Mouse (Mus musculus): ENCODE data around the gene Dnajc25. TPM values are rescaled to one million over a fixed set of nuclear protein-coding genes. Genes with fewer than 3 reads are reported as not detected.

Dnajc25 gene
- polyA plus RNA-seq, 1 experiment from 2014 or later: 7.9 TPM

- H3K9me3 ChIP-seq (ENCODE audit: control insufficient read depth, low read length): no peaks in the 10 kb centered on the region
- no peak for DNase-seq (ENCODE audit: low spot score)
- H3K4me3 ChIP-seq (ENCODE audit: low read depth, low read length): no peak overlapping the region
- WGBS: 88% methylated on average over 3 of the region's 3 CpGs
- no peak overlapping the region for H3K9ac ChIP-seq (ENCODE audit: low read length)
- no peak for ATAC-seq (ENCODE audit: insufficient read depth, low FRiP score, low TSS enrichment)
- H3K36me3 ChIP-seq (ENCODE audit: control insufficient read depth, insufficient read depth, low read length): no peaks in the 10 kb centered on the region
- H3K4me1 ChIP-seq (ENCODE audit: control insufficient read depth, insufficient read depth, low read length): no peaks in the 10 kb centered on the region
- no peak overlapping the region for H3K4me2 ChIP-seq (ENCODE audit: low read depth)
- no peaks in the 10 kb centered on the region for H3K27me3 ChIP-seq (ENCODE audit: control insufficient read depth, insufficient read depth, low read length)
- H3K27ac ChIP-seq (ENCODE audit: low read depth, low read length): no peak overlapping the region
Observed at GRCm38 (mm10) chr4:59037525-59037924, 42.7 kb downstream of the Dnajc25 start.

- no peak for DNase-seq (ENCODE audit: low spot score)
Observed at GRCm38 (mm10) chr4:59040397-59041287, 45.8 kb downstream of the Dnajc25 start.

GRCm38 (mm10) chr4:59043074-59043473, 48.2 kb downstream of the Dnajc25 start:
- Histone ChIP-seq H3K27me3 (ENCODE audit: control insufficient read depth, insufficient read depth, low read length) (no peaks in the 10 kb centered on the region), H3K27ac (ENCODE audit: low read depth, low read length) (no peak overlapping the region), H3K4me3 (ENCODE audit: low read depth, low read length) (no peak overlapping the region), H3K4me1 (ENCODE audit: control insufficient read depth, insufficient read depth, low read length) (no peaks in the 10 kb centered on the region), H3K9ac (ENCODE audit: low read length) (no peak overlapping the region), H3K4me2 (ENCODE audit: low read depth) (no peak overlapping the region), H3K9me3 (ENCODE audit: control insufficient read depth, low read length) (no peaks in the 10 kb centered on the region), H3K36me3 (ENCODE audit: control insufficient read depth, insufficient read depth, low read length) (no peaks in the 10 kb centered on the region)
- DNase-seq (ENCODE audit: low spot score): no peak
- ATAC-seq (ENCODE audit: insufficient read depth, low FRiP score, low TSS enrichment): no peak
- WGBS: 95% methylated on average over 5 of the region's 5 CpGs

More at GRCm38 (mm10) chr4:59040397-59041287, 45.8 kb downstream of the Dnajc25 start:
- Histone ChIP-seq H3K4me3 (ENCODE audit: low read depth, low read length) (no peak overlapping the region), H3K36me3 (ENCODE audit: control insufficient read depth, insufficient read depth, low read length) (no peaks in the 10 kb centered on the region), H3K4me1 (ENCODE audit: control insufficient read depth, insufficient read depth, low read length) (no peaks in the 10 kb centered on the region), H3K9ac (ENCODE audit: low read length) (no peak overlapping the region), H3K9me3 (ENCODE audit: control insufficient read depth, low read length) (no peaks in the 10 kb centered on the region), H3K4me2 (ENCODE audit: low read depth) (no peak overlapping the region), H3K27me3 (ENCODE audit: control insufficient read depth, insufficient read depth, low read length) (no peaks in the 10 kb centered on the region), H3K27ac (ENCODE audit: low read depth, low read length) (no peak overlapping the region)
- 89% methylated on average over 11 of the region's 11 CpGs for WGBS
- no peak for ATAC-seq (ENCODE audit: insufficient read depth, low FRiP score, low TSS enrichment)

- Histone ChIP-seq H3K9ac (ENCODE audit: low read length) (no peak overlapping the region), H3K36me3 (ENCODE audit: control insufficient read depth, insufficient read depth, low read length) (no peaks in the 10 kb centered on the region), H3K4me1 (ENCODE audit: control insufficient read depth, insufficient read depth, low read length) (no peaks in the 10 kb centered on the region), H3K27me3 (ENCODE audit: control insufficient read depth, insufficient read depth, low read length) (no peaks in the 10 kb centered on the region), H3K4me3 (ENCODE audit: low read depth, low read length) (no peak overlapping the region), H3K27ac (ENCODE audit: low read depth, low read length) (no peak overlapping the region), H3K4me2 (ENCODE audit: low read depth) (no peak overlapping the region), H3K9me3 (ENCODE audit: control insufficient read depth, low read length) (no peaks in the 10 kb centered on the region)
- WGBS: 92% methylated on average over 6 of the region's 6 CpGs
- no peak for DNase-seq (ENCODE audit: low spot score)
- ATAC-seq (ENCODE audit: insufficient read depth, low FRiP score, low TSS enrichment): no peak
Observed at GRCm38 (mm10) chr4:59043891-59044290, 49.0 kb downstream of the Dnajc25 start.

- H3K4me1 ChIP-seq (ENCODE audit: control insufficient read depth, insufficient read depth, low read length): no peaks in the 10 kb centered on the region
- H3K9ac ChIP-seq (ENCODE audit: low read length): no peak overlapping the region
- H3K27ac ChIP-seq (ENCODE audit: low read depth, low read length): no peak overlapping the region
- H3K27me3 ChIP-seq (ENCODE audit: control insufficient read depth, insufficient read depth, low read length): no peaks in the 10 kb centered on the region
- WGBS: 25% methylated on average over 3 of the region's 3 CpGs
- H3K36me3 ChIP-seq (ENCODE audit: control insufficient read depth, insufficient read depth, low read length): no peaks in the 10 kb centered on the region
- DNase-seq (ENCODE audit: low spot score) (no peak), ATAC-seq (ENCODE audit: insufficient read depth, low FRiP score, low TSS enrichment) (no peak)
- H3K4me2 ChIP-seq (ENCODE audit: low read depth): no peak overlapping the region
- no peaks in the 10 kb centered on the region for H3K9me3 ChIP-seq (ENCODE audit: control insufficient read depth, low read length)
- no peak overlapping the region for H3K4me3 ChIP-seq (ENCODE audit: low read depth, low read length)
Observed at GRCm38 (mm10) chr4:59047222-59047621, 52.4 kb downstream of the Dnajc25 start.

- Histone ChIP-seq H3K9ac (ENCODE audit: low read length) (no peak overlapping the region), H3K4me3 (ENCODE audit: low read depth, low read length) (no peak overlapping the region), H3K27ac (ENCODE audit: low read depth, low read length) (no peak overlapping the region), H3K27me3 (ENCODE audit: control insufficient read depth, insufficient read depth, low read length) (no peaks in the 10 kb centered on the region), H3K9me3 (ENCODE audit: control insufficient read depth, low read length) (no peaks in the 10 kb centered on the region), H3K36me3 (ENCODE audit: control insufficient read depth, insufficient read depth, low read length) (no peaks in the 10 kb centered on the region), H3K4me2 (ENCODE audit: low read depth) (no peak overlapping the region), H3K4me1 (ENCODE audit: control insufficient read depth, insufficient read depth, low read length) (no peaks in the 10 kb centered on the region)
- 94% methylated on average over 1 of the region's 1 CpGs for WGBS
- ATAC-seq (ENCODE audit: insufficient read depth, low FRiP score, low TSS enrichment) (no peak), DNase-seq (ENCODE audit: low spot score) (no peak)
Observed at GRCm38 (mm10) chr4:59051081-59051480, 56.2 kb downstream of the Dnajc25 start.

GRCm38 (mm10) chr4:59057929-59058328, 63.1 kb downstream of the Dnajc25 start:
- no peaks in the 10 kb centered on the region for H3K27me3 ChIP-seq (ENCODE audit: control insufficient read depth, insufficient read depth, low read length)
- no peak overlapping the region for H3K4me3 ChIP-seq (ENCODE audit: low read depth, low read length)
- 87% methylated on average over 3 of the region's 3 CpGs for WGBS
- no peak overlapping the region for H3K27ac ChIP-seq (ENCODE audit: low read depth, low read length)
- H3K36me3 ChIP-seq (ENCODE audit: control insufficient read depth, insufficient read depth, low read length): no peaks in the 10 kb centered on the region
- ATAC-seq (ENCODE audit: insufficient read depth, low FRiP score, low TSS enrichment) (no peak), DNase-seq (ENCODE audit: low spot score) (no peak)
- H3K4me1 ChIP-seq (ENCODE audit: control insufficient read depth, insufficient read depth, low read length): no peaks in the 10 kb centered on the region
- no peaks in the 10 kb centered on the region for H3K9me3 ChIP-seq (ENCODE audit: control insufficient read depth, low read length)
- no peak overlapping the region for H3K9ac ChIP-seq (ENCODE audit: low read length)
- H3K4me2 ChIP-seq (ENCODE audit: low read depth): no peak overlapping the region

GRCm38 (mm10) chr4:59062526-59062925, 67.7 kb downstream of the Dnajc25 start:
- no peaks in the 10 kb centered on the region for H3K9me3 ChIP-seq (ENCODE audit: control insufficient read depth, low read length)
- DNase-seq (ENCODE audit: low spot score) (no peak), ATAC-seq (ENCODE audit: insufficient read depth, low FRiP score, low TSS enrichment) (no peak)
- no peak overlapping the region for H3K4me2 ChIP-seq (ENCODE audit: low read depth)
- H3K9ac ChIP-seq (ENCODE audit: low read length): no peak overlapping the region
- no peaks in the 10 kb centered on the region for H3K27me3 ChIP-seq (ENCODE audit: control insufficient read depth, insufficient read depth, low read length)
- no peak overlapping the region for H3K4me3 ChIP-seq (ENCODE audit: low read depth, low read length)
- H3K4me1 ChIP-seq (ENCODE audit: control insufficient read depth, insufficient read depth, low read length): no peaks in the 10 kb centered on the region
- no peaks in the 10 kb centered on the region for H3K36me3 ChIP-seq (ENCODE audit: control insufficient read depth, insufficient read depth, low read length)
- no peak overlapping the region for H3K27ac ChIP-seq (ENCODE audit: low read depth, low read length)
- WGBS: 82% methylated on average over 12 of the region's 12 CpGs

GRCm38 (mm10) chr4:59069276-59069675, 74.4 kb downstream of the Dnajc25 start:
- 63% methylated on average over 3 of the region's 3 CpGs for WGBS
- ATAC-seq (ENCODE audit: insufficient read depth, low FRiP score, low TSS enrichment): no peak
- H3K9me3 ChIP-seq (ENCODE audit: control insufficient read depth, low read length): no peaks in the 10 kb centered on the region

More at GRCm38 (mm10) chr4:59069276-59069675, 74.4 kb downstream of the Dnajc25 start:
- Histone ChIP-seq H3K4me1 (ENCODE audit: control insufficient read depth, insufficient read depth, low read length) (no peaks in the 10 kb centered on the region), H3K36me3 (ENCODE audit: control insufficient read depth, insufficient read depth, low read length) (no peaks in the 10 kb centered on the region), H3K27ac (ENCODE audit: low read depth, low read length) (no peak overlapping the region), H3K9ac (ENCODE audit: low read length) (no peak overlapping the region), H3K27me3 (ENCODE audit: control insufficient read depth, insufficient read depth, low read length) (no peaks in the 10 kb centered on the region), H3K4me2 (ENCODE audit: low read depth) (no peak overlapping the region), H3K4me3 (ENCODE audit: low read depth, low read length) (no peak overlapping the region)
- no peak for DNase-seq (ENCODE audit: low spot score)

Measured in neural tube, embryonic 11.5 days (tissue).